Mouse (Mus musculus) limb, embryonic 13.5 days (tissue): Measurements from ENCODE around the gene March6. TPM values are rescaled to one million over a fixed set of nuclear protein-coding genes. Genes with fewer than 3 reads are reported as not detected.
A peak's percentile ranks its signal among the peaks of the same experiment; 100 is the strongest.

Experiments
- ATAC-seq: fragments of 200-750 bp; cut with Nextera tagmentation; 2 replicates; pipeline ENCODE4 v1.8.0; 2017; ENCODE audit warnings: low read depth, moderate number of reproducible peaks, moderate TSS enrichment; ENCODE audit not compliant: low FRiP score
- H3K27ac ChIP-seq: fragments of 300-500 bp; sonication (generic); 2 replicates; pipeline ENCODE4 v1.5.1; 2015; ENCODE audit warnings: inconsistent platforms, mild to moderate bottlenecking, moderate library complexity
- H3K27me3 ChIP-seq: fragments of 300-500 bp; sonication (generic); 2 replicates; pipeline ENCODE4 v1.6.1; 2015; ENCODE audit warnings: mild to moderate bottlenecking, inconsistent platforms
- H3K36me3 ChIP-seq: fragments of 300-500 bp; sonication (generic); 2 replicates; pipeline ENCODE4 v1.6.1; 2015; ENCODE audit warnings: inconsistent platforms, mild to moderate bottlenecking, moderate library complexity
- H3K4me1 ChIP-seq: fragments of 300-500 bp; sonication (generic); 2 replicates; pipeline ENCODE4 v1.6.1; 2015; ENCODE audit warnings: inconsistent platforms
- H3K4me2 ChIP-seq: fragments of 300-500 bp; sonication (generic); replicated peaks from 2 replicates; pipeline ENCODE4 v1.6.1; 2015; ENCODE audit warnings: inconsistent platforms, mild to moderate bottlenecking, moderate library complexity
- H3K4me3 ChIP-seq: fragments of 300-500 bp; sonication (generic); 2 replicates; pipeline ENCODE4 v1.5.1; 2015; ENCODE audit warnings: moderate library complexity, mild to moderate bottlenecking, inconsistent platforms
- H3K9ac ChIP-seq: fragments of 300-500 bp; sonication (generic); 2 replicates; pipeline ENCODE4 v1.6.1; 2015; ENCODE audit warnings: mild to moderate bottlenecking, inconsistent platforms
- H3K9me3 ChIP-seq: fragments of 300-500 bp; sonication (generic); 2 replicates; pipeline ENCODE4 v1.6.1; 2016; ENCODE audit warnings: inconsistent platforms
- WGBS: fragments of 180-500 bp; shearing (Covaris S2); methylation state at CpG from one replicate; pipeline ENCODE4 v1.1.7; 2015; 5-methylcytosine and 5-hydroxymethylcytosine counted together
- polyA plus RNA-seq: library from polyadenylated mRNA; unstranded; fragments of >200 nt; fragmentation: Nextera tagmentation; extraction: Ambion mirVana; gene quantifications from 2 replicates; pipeline ENCODE4 v1.2.1, GENCODE M21; 2015

The March6 gene
- 28.7 and 32.0 TPM in 2 replicates for polyA plus RNA-seq

DNA sequence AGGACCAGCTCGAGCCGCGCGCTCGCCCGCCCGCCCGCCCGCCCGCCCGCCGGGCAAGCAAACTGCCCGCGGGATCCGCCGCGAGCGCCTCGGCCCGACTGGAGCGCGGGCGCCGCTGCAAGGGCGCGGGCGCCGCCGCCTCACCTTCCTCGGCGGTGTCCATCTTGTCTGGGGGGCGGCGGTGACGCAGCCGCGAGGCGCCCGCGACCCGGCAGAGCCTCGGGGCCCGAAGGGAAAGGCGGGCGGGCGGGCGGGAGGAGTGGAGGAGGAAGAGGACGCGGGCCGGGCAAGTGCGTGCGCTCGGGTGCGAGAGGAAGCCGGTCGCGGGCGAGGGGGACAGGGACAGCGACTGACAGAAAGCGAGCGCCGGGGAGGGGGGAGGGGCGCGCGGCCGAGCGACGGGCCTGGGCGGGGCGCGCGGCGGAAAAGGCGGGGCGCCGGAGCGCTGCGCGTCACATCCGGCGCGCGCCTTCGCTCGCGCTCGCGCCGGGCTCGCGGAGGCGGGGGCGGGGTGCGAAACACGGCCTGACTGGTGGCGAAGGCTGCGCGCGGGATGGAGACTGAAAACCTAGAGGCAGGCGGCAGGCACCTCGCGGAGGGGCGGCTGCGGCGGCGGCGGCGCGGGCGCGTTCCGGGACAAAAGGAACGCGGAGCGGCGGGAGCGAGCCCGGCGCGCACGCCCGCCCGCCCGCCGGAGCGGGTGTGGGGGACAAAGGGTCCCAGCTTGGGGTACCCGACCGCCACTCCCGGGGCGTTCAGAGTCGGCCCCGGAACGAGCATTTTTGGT lies at the start of gene March6:
TSS of gene March6 (minus strand) at position 395 of the 787 bp plus-strand sequence.
- Histone ChIP-seq H3K27me3 (no peaks in the 10 kb centered on the region), H3K9me3 (no peaks in the 10 kb centered on the region), H3K4me2 (peak within 1 kb of the TSS; percentile 80), H3K36me3 (no peaks in the 10 kb centered on the region; the same call in 1 of the 2 replicates), H3K4me3 (peak within 1 kb of the TSS; percentile 92), H3K4me1 (peaks cover 25% of the 10 kb centered on the region), H3K9ac (peak within 1 kb of the TSS; percentile 96), H3K27ac (peak within 1 kb of the TSS; percentile 96)
- ATAC-seq: peak; percentile 91
- WGBS: under 1% methylated on average over 73 of the region's 132 CpGs

DNA sequence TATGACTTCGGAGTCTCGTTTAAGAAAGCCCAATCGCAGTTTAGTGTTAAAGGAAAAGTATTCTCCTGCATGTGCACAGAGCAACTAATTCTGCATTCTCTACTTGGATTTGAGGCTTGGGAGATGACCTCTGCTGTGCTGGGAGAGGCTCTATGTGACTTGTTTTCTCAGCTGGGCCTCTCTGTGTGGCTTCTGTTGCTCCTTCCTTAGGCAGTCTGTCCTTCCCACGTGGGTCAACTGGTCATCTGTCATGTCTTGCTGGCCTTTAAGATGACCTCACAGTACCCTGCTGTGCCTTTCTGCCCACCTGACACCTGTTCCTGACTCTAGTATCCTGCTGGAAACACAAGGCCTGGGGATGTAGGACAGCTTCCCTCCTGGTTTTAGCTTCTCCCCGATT lies 45.2 kb upstream of the March6 start:
- Histone ChIP-seq H3K9ac (no peak overlapping the region), H3K4me1 (peaks cover 15% of the 10 kb centered on the region), H3K27me3 (no peaks in the 10 kb centered on the region), H3K9me3 (no peaks in the 10 kb centered on the region), H3K27ac (no peak overlapping the region), H3K4me3 (no peak overlapping the region), H3K4me2 (no peak overlapping the region), H3K36me3 (no peaks in the 10 kb centered on the region)
- ATAC-seq: no peak
- WGBS: 72% methylated on average over 5 of the region's 5 CpGs

DNA sequence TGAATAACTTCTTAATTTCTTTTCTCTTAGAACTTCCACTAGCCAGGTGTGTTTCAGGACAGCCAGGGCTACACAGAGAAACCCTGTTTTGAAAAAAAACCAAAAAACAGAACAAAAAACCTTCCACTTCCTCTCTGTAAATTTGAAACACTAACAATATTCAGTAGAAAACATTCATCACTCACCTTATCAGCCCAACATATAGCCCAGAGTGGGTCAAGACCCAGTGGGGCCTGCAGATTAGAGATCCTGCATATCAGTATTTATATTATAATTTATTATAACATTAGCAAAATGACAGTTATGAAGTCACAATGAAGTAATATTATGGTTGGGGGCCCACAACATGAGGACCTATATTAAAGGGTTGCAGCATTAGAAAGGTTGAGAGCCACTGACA lies 42.8 kb upstream of the March6 start:
- no peak overlapping the region for H3K4me3 ChIP-seq

DNA sequence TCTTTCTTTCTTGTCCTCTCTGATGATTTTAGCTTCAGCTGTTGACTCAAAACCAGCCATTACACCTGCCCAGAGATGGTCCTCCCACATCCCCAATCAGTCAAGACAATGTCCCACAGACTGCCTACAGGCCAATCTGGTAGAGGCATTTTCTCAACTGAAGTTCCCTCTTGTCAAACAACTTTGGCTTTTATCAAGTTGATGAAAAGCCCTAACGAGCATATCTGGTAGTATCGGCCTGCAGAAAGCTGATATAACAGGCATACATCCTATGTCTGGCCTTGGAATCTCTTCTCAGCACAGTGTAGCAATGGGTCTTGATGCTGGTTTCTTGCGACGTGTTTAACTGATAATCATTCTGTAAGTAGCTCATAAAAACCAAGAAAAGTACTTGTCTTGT lies 42.4 kb upstream of the March6 start:
- Histone ChIP-seq H3K9me3 (no peaks in the 10 kb centered on the region), H3K36me3 (no peaks in the 10 kb centered on the region), H3K4me2 (no peak overlapping the region), H3K4me1 (peaks cover 26% of the 10 kb centered on the region), H3K9ac (no peak overlapping the region), H3K27ac (no peak overlapping the region), H3K4me3 (no peak overlapping the region), H3K27me3 (no peaks in the 10 kb centered on the region)
- ATAC-seq: no peak
- 81% methylated on average over 4 of the region's 4 CpGs for WGBS

More for the DNA sequence above, 42.8 kb upstream of the March6 start:
- Histone ChIP-seq H3K9me3 (no peaks in the 10 kb centered on the region), H3K4me2 (no peak overlapping the region), H3K27ac (no peak overlapping the region), H3K4me1 (peaks cover 22% of the 10 kb centered on the region), H3K27me3 (no peaks in the 10 kb centered on the region), H3K36me3 (no peaks in the 10 kb centered on the region), H3K9ac (no peak overlapping the region)
- no peak for ATAC-seq

DNA sequence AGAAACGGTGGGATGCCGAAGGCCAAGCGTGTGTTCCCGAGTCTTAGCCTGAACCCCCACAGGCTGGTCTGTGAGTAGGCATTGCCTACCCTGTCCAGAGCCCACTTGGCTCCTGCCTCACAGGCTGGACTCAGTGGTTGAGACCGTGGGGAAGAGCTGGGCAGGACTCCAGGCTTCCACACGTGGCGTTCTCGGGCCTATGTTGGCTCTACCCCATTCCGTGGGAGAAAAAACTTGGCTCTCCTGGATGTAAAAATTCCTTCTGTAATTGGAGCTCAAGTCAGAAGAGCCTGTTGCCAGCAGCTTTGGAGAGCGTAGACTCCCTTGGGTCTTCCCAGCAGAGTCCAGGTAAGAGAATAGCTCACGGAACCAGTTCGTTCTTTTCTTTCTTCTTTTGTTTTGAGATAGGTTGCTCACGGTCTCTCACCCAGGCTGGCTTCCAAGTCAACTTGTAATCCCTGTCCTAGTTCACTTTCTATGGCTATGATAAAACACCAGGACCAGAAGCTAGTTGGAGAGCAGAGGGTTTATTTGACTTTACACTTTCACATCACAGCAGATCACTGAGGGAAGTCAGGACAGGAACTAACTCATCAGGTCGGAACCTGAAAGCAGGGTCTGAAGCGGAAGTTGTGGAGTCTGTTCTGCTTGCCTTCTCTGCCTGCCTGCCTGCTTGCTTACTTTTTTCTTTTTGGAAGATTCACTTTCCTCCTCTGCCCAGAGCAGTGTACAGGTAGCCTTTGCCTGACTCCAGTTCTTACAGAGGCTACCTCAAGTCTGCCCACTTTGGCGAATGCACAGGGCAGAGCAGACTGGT lies 41.3 kb upstream of the March6 start:
- WGBS: 67% methylated on average over 16 of the region's 16 CpGs
- Histone ChIP-seq H3K36me3 (no peaks in the 10 kb centered on the region), H3K27ac (peak overlapping the region; percentile 23; the same call in 1 of the 2 replicates), H3K9me3 (no peaks in the 10 kb centered on the region), H3K4me2 (no peak overlapping the region), H3K4me3 (no peak overlapping the region), H3K4me1 (peaks cover 28% of the 10 kb centered on the region), H3K27me3 (no peaks in the 10 kb centered on the region), H3K9ac (no peak overlapping the region)
- peak; percentile 76 for ATAC-seq

DNA sequence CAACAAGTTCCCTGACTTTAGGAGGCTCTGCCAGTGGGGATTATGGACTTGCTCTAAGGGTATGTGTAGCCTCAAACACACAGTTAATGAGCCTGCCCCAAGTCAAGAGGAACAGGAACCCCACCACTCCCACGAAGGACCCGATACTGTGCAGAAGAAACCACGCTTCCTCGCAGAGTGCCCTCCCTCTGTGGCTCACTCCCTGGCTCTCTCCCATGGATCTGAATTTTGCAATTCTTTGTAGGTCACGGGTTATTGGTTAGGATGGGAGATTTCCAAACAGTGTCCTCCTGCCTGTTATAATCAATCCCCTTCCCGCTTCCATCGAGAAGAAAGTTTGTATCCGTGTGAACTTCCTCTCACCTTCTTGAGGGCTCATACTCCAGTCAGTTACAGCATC lies 40.1 kb upstream of the March6 start:
- Histone ChIP-seq H3K4me1 (peaks cover 28% of the 10 kb centered on the region), H3K27me3 (no peaks in the 10 kb centered on the region), H3K36me3 (no peaks in the 10 kb centered on the region), H3K4me3 (no peak overlapping the region), H3K27ac (no peak overlapping the region), H3K9me3 (no peaks in the 10 kb centered on the region), H3K4me2 (no peak overlapping the region), H3K9ac (no peak overlapping the region)
- ATAC-seq: no peak
- 90% methylated on average over 8 of the region's 8 CpGs for WGBS

DNA sequence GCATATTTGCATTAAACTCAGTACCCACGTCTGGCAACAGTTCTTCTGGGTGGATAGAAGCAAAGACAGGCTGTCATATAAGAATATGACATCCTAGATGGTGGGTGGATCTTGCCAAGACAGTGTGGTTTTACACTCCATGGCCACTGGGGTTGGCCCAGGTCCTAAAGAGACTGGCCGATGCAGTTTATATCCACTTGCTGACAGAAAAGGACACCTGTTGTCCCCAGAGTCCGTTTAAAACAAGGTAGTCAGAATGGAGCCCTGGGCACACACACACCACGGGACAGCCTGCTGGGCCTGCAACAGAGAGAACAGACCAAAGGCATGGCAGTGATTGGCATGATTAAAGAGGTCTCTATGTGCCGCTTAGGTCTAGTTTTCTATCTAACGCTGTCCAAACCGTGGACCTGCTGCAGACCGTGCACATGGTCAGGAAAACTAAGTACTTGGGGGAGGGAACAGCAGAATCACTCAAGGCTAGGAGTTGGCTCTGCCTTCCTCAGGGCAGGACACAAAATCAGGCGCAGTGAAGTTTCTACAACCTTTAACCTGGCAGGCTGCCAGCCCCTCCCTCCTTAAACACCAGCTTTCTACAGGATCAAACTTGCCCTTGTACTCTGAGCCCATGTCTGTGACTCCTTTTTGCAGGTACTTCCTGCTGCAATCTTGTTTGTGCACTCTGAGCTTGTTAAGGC lies 38.6 kb upstream of the March6 start:
- Histone ChIP-seq H3K36me3 (no peaks in the 10 kb centered on the region), H3K4me1 (peaks cover 28% of the 10 kb centered on the region), H3K4me3 (no peak overlapping the region), H3K27ac (no peak overlapping the region), H3K9me3 (no peaks in the 10 kb centered on the region), H3K27me3 (no peaks in the 10 kb centered on the region), H3K9ac (no peak overlapping the region), H3K4me2 (no peak overlapping the region)
- WGBS: 63% methylated on average over 9 of the region's 9 CpGs
- ATAC-seq: no peak

DNA sequence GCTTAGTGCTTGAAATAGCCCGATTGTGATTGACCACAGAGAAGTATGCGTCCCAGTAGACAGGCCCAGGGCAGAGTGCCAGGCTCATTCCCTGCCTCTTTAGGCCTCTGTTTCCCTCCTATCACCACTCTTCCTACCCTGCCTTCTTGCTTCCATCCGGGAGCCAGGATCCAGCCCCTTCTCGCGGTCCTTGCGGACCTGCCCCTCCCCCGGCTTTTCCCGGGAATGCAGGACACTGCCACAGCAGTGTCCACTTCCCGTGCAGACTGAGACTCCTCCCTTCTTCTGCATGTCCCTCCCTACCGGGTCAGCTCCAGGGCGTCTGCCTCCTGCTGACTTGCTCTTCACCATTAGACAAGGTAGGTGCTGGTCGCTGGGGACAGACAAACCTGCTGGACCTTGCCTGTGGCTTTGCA lies 37.7 kb upstream of the March6 start:
- Histone ChIP-seq H3K4me1 (peaks cover 32% of the 10 kb centered on the region), H3K9me3 (no peaks in the 10 kb centered on the region), H3K27me3 (no peaks in the 10 kb centered on the region), H3K9ac (peak overlapping the region; percentile 19; the same call in 1 of the 2 replicates), H3K36me3 (no peaks in the 10 kb centered on the region), H3K4me3 (no peak overlapping the region), H3K27ac (no peak overlapping the region), H3K4me2 (peak overlapping the region; percentile 38)
- ATAC-seq: no peak
- 20% methylated on average over 12 of the region's 12 CpGs for WGBS

DNA sequence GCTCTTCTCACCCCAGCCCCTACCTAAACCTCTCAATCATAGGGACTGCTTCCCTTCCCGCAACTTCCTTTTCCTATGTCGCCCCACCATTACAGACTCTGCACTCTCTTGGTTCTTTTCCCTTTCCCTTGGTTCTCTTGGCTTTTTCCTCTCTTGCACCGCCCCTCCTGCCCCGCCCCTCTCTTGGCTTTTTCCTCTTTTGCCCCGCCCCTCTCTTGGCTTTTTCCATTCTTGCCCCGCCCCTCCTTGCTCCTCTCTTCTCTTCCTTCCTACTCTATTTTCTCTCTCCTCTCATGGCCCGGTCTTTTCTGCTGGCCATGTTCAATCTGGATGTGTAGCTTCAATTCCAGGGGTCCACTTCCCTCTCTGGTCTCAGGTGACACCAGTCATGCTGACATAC lies 36.6 kb upstream of the March6 start:
- Histone ChIP-seq H3K4me1 (peaks cover 28% of the 10 kb centered on the region), H3K36me3 (no peaks in the 10 kb centered on the region), H3K4me3 (no peak overlapping the region), H3K4me2 (no peak overlapping the region), H3K27ac (no peak overlapping the region), H3K9ac (no peak overlapping the region), H3K27me3 (no peaks in the 10 kb centered on the region), H3K9me3 (no peaks in the 10 kb centered on the region)
- WGBS: 74% methylated on average over 7 of the region's 7 CpGs
- ATAC-seq: no peak

DNA sequence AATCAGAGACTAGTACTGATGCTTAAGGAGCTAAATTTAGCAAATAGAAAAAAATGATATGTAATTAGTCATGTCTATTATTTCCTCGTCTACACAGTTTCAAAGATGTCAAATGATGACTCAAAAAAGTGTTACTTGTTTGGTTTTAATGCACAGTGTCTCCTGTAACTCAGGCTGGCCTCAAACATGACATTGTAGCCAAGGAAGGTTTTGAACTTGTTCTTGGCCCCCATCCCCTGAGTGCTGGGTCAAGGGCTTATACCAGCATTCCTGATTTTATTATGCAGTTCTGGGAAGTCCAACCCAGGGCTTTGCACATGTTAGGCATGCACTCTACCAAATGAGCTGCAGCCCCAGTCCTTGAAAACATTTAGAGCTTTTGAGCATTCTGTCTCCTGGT lies 34.9 kb upstream of the March6 start:
- Histone ChIP-seq H3K9ac (no peak overlapping the region), H3K4me1 (peaks cover 18% of the 10 kb centered on the region), H3K4me3 (no peak overlapping the region), H3K4me2 (no peak overlapping the region), H3K27ac (no peak overlapping the region), H3K36me3 (no peaks in the 10 kb centered on the region), H3K9me3 (no peaks in the 10 kb centered on the region), H3K27me3 (no peaks in the 10 kb centered on the region)
- ATAC-seq: no peak
- WGBS: 73% methylated on average over 1 of the region's 1 CpGs

DNA sequence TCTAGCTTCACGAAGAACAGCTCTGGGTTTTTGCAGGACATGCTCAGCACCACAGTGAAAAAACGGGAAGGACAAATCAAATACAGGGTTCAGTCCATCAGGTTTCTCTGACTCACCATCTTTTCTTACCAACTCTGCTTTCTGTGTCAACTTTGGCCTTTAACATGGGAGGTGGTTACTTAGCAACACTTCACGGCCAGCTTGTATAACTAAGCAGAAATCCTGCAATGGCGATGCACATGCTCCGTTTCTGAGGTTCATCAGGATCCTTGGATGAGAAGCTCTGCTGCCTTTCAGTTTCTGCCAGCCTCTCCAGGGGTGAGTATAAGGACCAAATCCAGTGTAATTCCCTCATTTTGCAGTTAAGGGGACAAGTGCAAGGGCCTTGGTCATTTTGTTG lies 34.3 kb upstream of the March6 start, which contains the start of gene Cmbl:
TSS of gene Cmbl (plus strand) at position 206 of the 400 bp plus-strand sequence.
- no peak within 1 kb of the TSS for H3K4me2 ChIP-seq
- no peak for ATAC-seq
- H3K4me1 ChIP-seq: peaks cover 18% of the 10 kb centered on the region
- WGBS: 75% methylated on average over 5 of the region's 5 CpGs
- no peaks in the 10 kb centered on the region for H3K9me3 ChIP-seq
- H3K36me3 ChIP-seq: no peaks in the 10 kb centered on the region
- H3K4me3 ChIP-seq: no peak within 1 kb of the TSS
- no peak within 1 kb of the TSS for H3K27ac ChIP-seq
- H3K27me3 ChIP-seq: no peaks in the 10 kb centered on the region
- H3K9ac ChIP-seq: no peak within 1 kb of the TSS
